Mouse (Mus musculus) thymus, adult 2 months (tissue): ENCODE results near the gene Tmprss7. TPM values are rescaled to one million over a fixed set of nuclear protein-coding genes. Genes with fewer than 3 reads are reported as not detected.

Source experiments
- DNase-seq: peaks from one replicate; pipeline ENCODE4 v3.0.0; 2021
- H3K27ac ChIP-seq: fragments of 200-500 bp; 2 replicates; pipeline ENCODE4 v1.5.1; 2012; ENCODE audit warnings: low read length, control low read depth; ENCODE audit not compliant: control insufficient read depth, insufficient read depth
- H3K27me3 ChIP-seq: fragments of 200-500 bp; 2 replicates; pipeline ENCODE4 v1.6.1; 2012; ENCODE audit warnings: mild to moderate bottlenecking, low read length, moderate library complexity, mixed read lengths; ENCODE audit not compliant: control insufficient read depth, insufficient read depth
- H3K36me3 ChIP-seq: fragments of 200-500 bp; 2 replicates; pipeline ENCODE4 v1.6.1; 2012; ENCODE audit warnings: mild to moderate bottlenecking, low read length, moderate library complexity; ENCODE audit not compliant: control insufficient read depth, insufficient read depth
- H3K4me1 ChIP-seq: fragments of 200-500 bp; replicated peaks from 2 replicates; pipeline ENCODE4 v1.6.1; 2012; ENCODE audit warnings: low read length; ENCODE audit not compliant: control insufficient read depth, insufficient read depth
- H3K4me3 ChIP-seq: fragments of 200-500 bp; 2 replicates; pipeline ENCODE4 v1.5.1; 2012; ENCODE audit warnings: mild to moderate bottlenecking, low read length, control low read depth, moderate library complexity; ENCODE audit not compliant: control insufficient read depth, insufficient read depth
- CTCF ChIP-seq: fragments of 200-500 bp; IDR thresholded peaks from 2 replicates; pipeline ENCODE4 v1.5.1; 2012; ENCODE audit warnings: mild to moderate bottlenecking, control low read depth, low read length, moderate library complexity, borderline replicate concordance; ENCODE audit not compliant: control insufficient read depth, poor library complexity, insufficient read depth; ENCODE audit errors: extremely low read depth
- POLR2A ChIP-seq: fragments of 200-500 bp; IDR thresholded peaks from 2 replicates; pipeline ENCODE4 v1.6.1; 2012; ENCODE audit warnings: mild to moderate bottlenecking, low read length, control low read depth, moderate library complexity; ENCODE audit not compliant: control insufficient read depth, poor library complexity, insufficient read depth; ENCODE audit errors: extremely low read depth
- WGBS: fragments of 180-500 bp; shearing (Covaris S2); methylation state at CpG from one replicate; pipeline ENCODE4 v1.1.7; 2018; 5-methylcytosine and 5-hydroxymethylcytosine counted together
- polyA plus RNA-seq: library from polyadenylated mRNA; depleted of rRNA; stranded (reverse); fragments of >200 nt; gene quantifications from 2 replicates; pipeline ENCODE4 v1.2.3, GENCODE M21; 2012

Gene Tmprss7
- polyA plus RNA-seq, 1 experiment, result 0.07 TPM

GRCm38 (mm10) chr16:45635826-45636225 lies 57.6 kb downstream of the Tmprss7 start:
- DNase-seq, result no peak
- H3K36me3 ChIP-seq, result no peaks in the 10 kb centered on the region
- TF ChIP-seq CTCF (no peak), POLR2A (no peak)
- no peak overlapping the region for H3K27ac ChIP-seq
- H3K4me1 ChIP-seq, result no peaks in the 10 kb centered on the region
- no peaks in the 10 kb centered on the region for H3K27me3 ChIP-seq
- no peak overlapping the region for H3K4me3 ChIP-seq
- 95% methylated on average over 2 of the region's 2 CpGs for WGBS

- Histone ChIP-seq H3K4me3 (no peak overlapping the region), H3K27ac (no peak overlapping the region), H3K4me1 (peaks cover 4% of the 10 kb centered on the region; the same call in 1 of the 2 replicates), H3K27me3 (no peaks in the 10 kb centered on the region), H3K36me3 (no peaks in the 10 kb centered on the region)
- 94% methylated on average over 4 of the region's 4 CpGs for WGBS
- DNase-seq, result no peak
- no peak for TF ChIP-seq CTCF
- no peak for TF ChIP-seq POLR2A
Observed at GRCm38 (mm10) chr16:45632420-45632819, 61.0 kb downstream of the Tmprss7 start.

GRCm38 (mm10) chr16:45630347-45630960 lies 63.0 kb downstream of the Tmprss7 start:
- Histone ChIP-seq H3K27me3 (no peaks in the 10 kb centered on the region), H3K27ac (no peak overlapping the region), H3K36me3 (no peaks in the 10 kb centered on the region), H3K4me3 (no peak overlapping the region), H3K4me1 (peaks cover 4% of the 10 kb centered on the region; the same call in 1 of the 2 replicates)
- 65% methylated on average over 5 of the region's 5 CpGs for WGBS
- DNase-seq, result peak; percentile 65
- TF ChIP-seq POLR2A, result no peak
- no peak for TF ChIP-seq CTCF

- H3K27ac ChIP-seq, result no peak overlapping the region
- H3K4me1 ChIP-seq, result peaks cover 7% of the 10 kb centered on the region
- no peak for TF ChIP-seq POLR2A
- TF ChIP-seq CTCF, result no peak
- DNase-seq, result no peak
- H3K4me3 ChIP-seq, result no peak overlapping the region
- no peaks in the 10 kb centered on the region for H3K27me3 ChIP-seq
- 95% methylated on average over 8 of the region's 8 CpGs for WGBS
- H3K36me3 ChIP-seq, result no peaks in the 10 kb centered on the region
Observed at GRCm38 (mm10) chr16:45629497-45630105, 63.9 kb downstream of the Tmprss7 start.

- WGBS, result 21% methylated on average over 2 of the region's 2 CpGs
- H3K27me3 ChIP-seq, result no peaks in the 10 kb centered on the region
- no peak overlapping the region for H3K27ac ChIP-seq
- H3K36me3 ChIP-seq, result no peaks in the 10 kb centered on the region
- peaks cover 9% of the 10 kb centered on the region for H3K4me1 ChIP-seq
- no peak overlapping the region for H3K4me3 ChIP-seq
- no peak for DNase-seq
- TF ChIP-seq POLR2A, result no peak
- TF ChIP-seq CTCF, result no peak
Observed at GRCm38 (mm10) chr16:45625342-45625741, 68.1 kb downstream of the Tmprss7 start.

GRCm38 (mm10) chr16:45624791-45625190 lies 68.7 kb downstream of the Tmprss7 start:
- Histone ChIP-seq H3K27ac (no peak overlapping the region), H3K4me1 (peaks cover 9% of the 10 kb centered on the region), H3K36me3 (no peaks in the 10 kb centered on the region), H3K27me3 (no peaks in the 10 kb centered on the region), H3K4me3 (no peak overlapping the region)
- no peak for DNase-seq
- TF ChIP-seq CTCF (no peak), POLR2A (no peak)
- WGBS, result 15% methylated on average over 2 of the region's 2 CpGs

GRCm38 (mm10) chr16:45623230-45623629 lies 70.2 kb downstream of the Tmprss7 start:
- no peak for DNase-seq
- no peak for TF ChIP-seq CTCF
- no peak for TF ChIP-seq POLR2A
- Histone ChIP-seq H3K36me3 (no peaks in the 10 kb centered on the region), H3K27me3 (no peaks in the 10 kb centered on the region), H3K27ac (no peak overlapping the region), H3K4me3 (no peak overlapping the region), H3K4me1 (peaks cover 9% of the 10 kb centered on the region)
- 60% methylated on average over 4 of the region's 4 CpGs for WGBS
